Mouse (Mus musculus): ENCODE results near the gene Ppp1cc.

The Ppp1cc gene

DNA sequence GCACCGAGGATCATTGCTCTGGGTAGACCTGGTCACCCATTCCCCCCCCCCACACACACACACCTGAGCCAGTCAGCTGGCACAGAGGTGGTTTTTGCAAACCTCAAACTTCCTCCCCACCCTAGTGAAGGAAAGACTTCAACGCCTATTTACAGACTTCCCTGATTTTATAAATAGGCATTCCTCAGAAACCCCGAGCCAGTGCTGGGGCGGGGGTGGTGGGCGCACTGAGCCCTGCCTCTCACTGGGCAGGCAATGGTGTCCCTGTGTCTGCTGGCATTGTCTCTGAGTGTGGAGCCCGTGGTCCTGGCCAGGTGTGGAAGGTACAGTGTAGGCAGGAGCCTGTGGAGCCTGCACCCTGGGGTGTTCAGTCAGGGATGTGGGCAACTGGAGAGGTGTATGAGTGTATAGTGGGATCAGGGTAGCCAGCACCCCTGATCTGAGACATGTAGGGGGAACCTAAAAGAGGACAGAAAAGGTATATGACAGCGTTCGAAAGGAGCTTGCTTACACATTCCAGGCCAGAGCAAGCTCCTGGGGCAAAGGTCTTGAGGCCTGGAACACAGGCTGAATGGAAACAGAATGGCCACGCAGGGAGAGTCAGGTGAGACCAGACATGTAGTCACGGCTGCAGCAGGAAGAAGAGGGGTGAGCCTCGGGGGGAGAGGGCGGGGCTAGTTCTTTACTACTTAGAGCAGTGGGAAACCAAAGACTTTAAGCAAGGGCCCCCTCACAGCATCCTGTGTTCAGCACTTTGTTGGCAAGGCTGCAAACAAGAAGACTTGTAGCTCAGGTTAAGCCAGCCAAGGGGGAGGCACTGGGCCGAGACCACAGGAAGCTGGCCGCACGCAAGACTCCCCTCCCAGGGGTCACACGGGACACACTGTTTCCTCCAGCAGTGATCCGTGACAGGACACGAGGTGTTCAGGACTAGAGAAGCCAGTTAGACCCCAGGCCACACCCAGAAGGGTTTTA, 61.9 kb downstream of the Ppp1cc start:
- TF ChIP-seq CTCF (conservative IDR thresholded peaks at IDR 0.05; ENCODE audit: low read length) = no peak
- TF ChIP-seq POU5F1 (IDR thresholded peaks at IDR 0.05; ENCODE audit: borderline replicate concordance, low read length) = no peak
- TF ChIP-seq NANOG (IDR thresholded peaks at IDR 0.05; ENCODE audit: borderline replicate concordance, low read length) = no peak
- no peak overlapping the region for H3K4me3 ChIP-seq (replicated peaks; ENCODE audit: low read length)
- no peaks in the 10 kb centered on the region for H3K27me3 ChIP-seq (ENCODE audit: insufficient read depth, low read length)
- H3K9me3 ChIP-seq (ENCODE audit: low read length) = no peaks in the 10 kb centered on the region
- H3K36me3 ChIP-seq (ENCODE audit: insufficient read depth, low read length) = peaks cover 69% of the 10 kb centered on the region
- peaks cover 65% of the 10 kb centered on the region for H3K4me1 ChIP-seq (replicated peaks; ENCODE audit: low read depth, low read length)

- no peak for TF ChIP-seq POU5F1 (IDR thresholded peaks at IDR 0.05; ENCODE audit: borderline replicate concordance, low read length)
- no peak for TF ChIP-seq NANOG (IDR thresholded peaks at IDR 0.05; ENCODE audit: borderline replicate concordance, low read length)
- no peak for TF ChIP-seq CTCF (conservative IDR thresholded peaks at IDR 0.05; ENCODE audit: low read length)
- no peaks in the 10 kb centered on the region for H3K27me3 ChIP-seq (ENCODE audit: insufficient read depth, low read length)
- peaks cover 70% of the 10 kb centered on the region for H3K36me3 ChIP-seq (ENCODE audit: insufficient read depth, low read length)
- no peaks in the 10 kb centered on the region for H3K9me3 ChIP-seq (ENCODE audit: low read length)
- peaks cover 77% of the 10 kb centered on the region for H3K4me1 ChIP-seq (replicated peaks; ENCODE audit: low read depth, low read length)
- H3K4me3 ChIP-seq (replicated peaks; ENCODE audit: low read length) = no peak overlapping the region
Observed at GRCm38 (mm10) chr5:122221085-122221484, 63.0 kb downstream of the Ppp1cc start.

DNA sequence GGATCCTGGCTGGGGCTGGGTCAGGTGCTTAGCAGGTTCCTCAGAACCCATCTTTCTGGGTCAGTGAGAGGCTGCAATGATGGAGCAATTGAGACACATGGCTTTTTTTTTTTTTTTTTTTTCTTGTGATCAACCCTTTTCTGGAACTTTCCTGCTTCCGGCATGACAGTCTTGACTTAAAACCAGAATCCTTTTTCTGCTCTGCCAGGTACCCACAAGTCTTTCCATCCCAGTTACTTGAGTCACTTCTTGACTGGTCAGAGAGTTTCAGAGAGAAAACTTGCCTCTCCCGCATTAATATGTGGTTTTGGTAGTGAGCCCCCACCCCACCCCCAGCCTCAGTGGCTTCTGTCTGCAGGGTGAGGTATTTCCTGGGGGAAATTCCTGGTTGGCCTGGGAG, 66.2 kb downstream of the Ppp1cc start:
- no peak for TF ChIP-seq POU5F1 (IDR thresholded peaks at IDR 0.05; ENCODE audit: borderline replicate concordance, low read length)
- Histone ChIP-seq H3K9me3 (ENCODE audit: low read length) (0 out of 2 replicates have a peak, but pooled peaks cover 7% of the 10 kb centered on the region), H3K36me3 (ENCODE audit: insufficient read depth, low read length) (peaks cover 58% of the 10 kb centered on the region), H3K4me3 (replicated peaks; ENCODE audit: low read length) (no peak overlapping the region), H3K4me1 (replicated peaks; ENCODE audit: low read depth, low read length) (peaks cover 69% of the 10 kb centered on the region), H3K27me3 (ENCODE audit: insufficient read depth, low read length) (no peaks in the 10 kb centered on the region)

All from E14TG2a.4 (cell line).